Mouse (Mus musculus) neural tube, embryonic 12.5 days (tissue): ENCODE measurements around the gene Tchh. TPM values are rescaled to one million over a fixed set of nuclear protein-coding genes. Genes with fewer than 3 reads are reported as not detected.
A peak's percentile ranks its signal among the peaks of the same experiment; 100 is the strongest.
"Not testable (repeated sequence)": the region's sequence is repeated elsewhere in the genome, so short reads cannot be mapped to it uniquely, and the experiment has no call there.

Experiments used
- ATAC-seq: fragments of 200-750 bp; cut with Nextera tagmentation; 2 replicates; pipeline ENCODE4 v1.8.0; 2017; ENCODE audit warnings: low read depth, mild to moderate bottlenecking, moderate TSS enrichment, moderate library complexity; ENCODE audit not compliant: low FRiP score
- H3K27ac ChIP-seq: fragments of 300-500 bp; sonication (generic); 2 replicates; pipeline ENCODE4 v1.5.1; 2016
- H3K27me3 ChIP-seq: fragments of 300-500 bp; sonication (generic); replicated peaks from 2 replicates; pipeline ENCODE4 v1.6.1; 2016; ENCODE audit warnings: mild to moderate bottlenecking
- H3K36me3 ChIP-seq: fragments of 300-500 bp; sonication (generic); 2 replicates; pipeline ENCODE4 v1.6.1; 2016; ENCODE audit warnings: mild to moderate bottlenecking
- H3K4me1 ChIP-seq: fragments of 300-500 bp; sonication (generic); 2 replicates; pipeline ENCODE4 v1.6.1; 2016
- H3K4me2 ChIP-seq: fragments of 300-500 bp; sonication (generic); replicated peaks from 2 replicates; pipeline ENCODE4 v1.6.1; 2016; ENCODE audit warnings: mild to moderate bottlenecking
- H3K4me3 ChIP-seq: fragments of 300-500 bp; sonication (generic); 2 replicates; pipeline ENCODE4 v1.5.1; 2016
- H3K9ac ChIP-seq: fragments of 300-500 bp; sonication (generic); 2 replicates; pipeline ENCODE4 v1.6.1; 2016; ENCODE audit warnings: mild to moderate bottlenecking
- H3K9me3 ChIP-seq: fragments of 300-500 bp; sonication (generic); 2 replicates; pipeline ENCODE4 v1.6.1; 2016; ENCODE audit warnings: mild to moderate bottlenecking
- WGBS: fragments of 180-500 bp; shearing (Covaris S2); methylation state at CpG from one replicate; pipeline ENCODE4 v1.1.7; 2016; 5-methylcytosine and 5-hydroxymethylcytosine counted together
- polyA plus RNA-seq: library from polyadenylated mRNA; unstranded; fragments of >200 nt; fragmentation: Nextera tagmentation; extraction: Ambion mirVana; gene quantifications from 2 replicates; pipeline ENCODE4 v1.2.1, GENCODE M21; 2016

Gene Tchh
- polyA plus RNA-seq = 1.6 and 1.9 TPM in 2 replicates

DNA sequence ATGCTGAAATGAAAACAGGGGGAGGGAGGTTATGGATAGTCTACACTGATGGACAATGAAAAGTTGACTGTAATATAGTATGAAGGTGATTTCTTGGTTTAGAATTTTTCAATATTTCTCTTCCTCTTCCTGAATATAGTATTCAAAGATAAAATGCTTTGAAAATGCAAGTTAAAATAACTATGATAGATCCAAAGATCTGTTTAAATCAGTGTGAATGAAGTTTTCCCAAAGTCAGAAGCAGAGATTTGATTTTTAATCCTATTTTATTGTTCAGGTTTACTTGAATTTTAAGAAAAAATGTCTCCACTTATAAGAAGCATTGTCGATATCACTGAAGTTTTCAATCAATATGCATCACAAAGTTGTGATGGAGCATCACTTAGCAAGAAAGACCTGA lies at the start of gene Tchh:
Gene Tchh, plus strand, starts transcription at position 301 of the 400 bp plus-strand sequence.
- H3K27me3 ChIP-seq = peaks cover 30% of the 10 kb centered on the region
- WGBS = 93% methylated on average over 1 of the region's 1 CpGs
- H3K4me2 ChIP-seq = peak within 1 kb of the TSS; percentile 90
- no peak within 1 kb of the TSS for H3K9ac ChIP-seq
- H3K27ac ChIP-seq = no peak within 1 kb of the TSS
- peaks cover 11% of the 10 kb centered on the region for H3K4me1 ChIP-seq
- no peak within 1 kb of the TSS for H3K4me3 ChIP-seq
- no peaks in the 10 kb centered on the region for H3K36me3 ChIP-seq
- no peaks in the 10 kb centered on the region for H3K9me3 ChIP-seq
- no peak for ATAC-seq

DNA sequence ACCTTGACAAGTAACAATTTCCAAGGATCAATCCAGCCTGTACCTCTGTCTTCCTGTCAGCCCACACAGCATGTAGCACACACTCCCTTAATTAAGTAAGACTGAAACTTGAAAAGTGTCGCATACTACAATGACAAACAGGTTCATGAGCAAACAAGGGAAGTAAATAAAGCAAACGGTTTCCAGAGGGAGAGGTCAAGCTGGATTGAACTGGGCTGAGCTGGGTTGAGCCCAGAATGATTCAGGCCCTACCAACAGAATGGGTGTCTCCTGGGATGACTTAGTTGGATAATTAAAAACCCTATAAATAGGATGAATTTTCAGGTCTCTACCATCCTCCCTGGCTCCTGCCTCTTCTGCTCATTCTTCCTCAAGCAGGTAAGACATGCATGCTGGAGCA lies 48.8 kb upstream of the Tchh start, which contains the start of gene Rptn:
Gene Rptn, plus strand, starts transcription at position 334 of the 400 bp plus-strand sequence.
- Histone ChIP-seq H3K36me3 (no peaks in the 10 kb centered on the region), H3K4me3 (no peak within 1 kb of the TSS), H3K4me1 (no peaks in the 10 kb centered on the region), H3K27ac (no peak within 1 kb of the TSS), H3K4me2 (no peak within 1 kb of the TSS), H3K9me3 (no peaks in the 10 kb centered on the region), H3K9ac (no peak within 1 kb of the TSS), H3K27me3 (no peaks in the 10 kb centered on the region)
- no peak for ATAC-seq
- WGBS = 78% methylated on average over 2 of the region's 2 CpGs

DNA sequence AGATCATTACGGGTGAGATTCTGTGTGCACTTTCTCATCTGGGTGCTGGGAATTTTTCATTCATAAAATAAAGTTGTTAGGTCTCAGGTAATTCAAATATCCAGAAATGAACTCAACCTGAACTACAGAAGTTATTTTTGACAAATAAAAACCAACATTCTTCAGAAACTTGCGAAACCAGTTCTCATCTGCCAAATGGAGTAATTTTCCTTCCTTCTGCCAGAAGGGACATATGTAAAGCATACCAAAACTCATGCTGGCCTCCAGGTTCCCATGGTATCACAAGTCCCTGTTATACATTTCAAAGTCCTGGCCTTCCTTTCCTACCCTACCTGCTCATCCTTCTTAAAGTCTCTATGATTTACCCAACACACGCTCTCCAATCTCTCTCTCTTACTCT lies 38.2 kb upstream of the Tchh start:
- H3K27me3 ChIP-seq = no peaks in the 10 kb centered on the region
- no peak overlapping the region for H3K27ac ChIP-seq
- no peak overlapping the region for H3K4me2 ChIP-seq
- H3K36me3 ChIP-seq = no peaks in the 10 kb centered on the region
- H3K9ac ChIP-seq = no peak overlapping the region
- no peak for ATAC-seq
- H3K4me3 ChIP-seq = no peak overlapping the region
- WGBS = 93% methylated on average over 3 of the region's 3 CpGs
- H3K9me3 ChIP-seq = no peaks in the 10 kb centered on the region
- H3K4me1 ChIP-seq = no peaks in the 10 kb centered on the region

DNA sequence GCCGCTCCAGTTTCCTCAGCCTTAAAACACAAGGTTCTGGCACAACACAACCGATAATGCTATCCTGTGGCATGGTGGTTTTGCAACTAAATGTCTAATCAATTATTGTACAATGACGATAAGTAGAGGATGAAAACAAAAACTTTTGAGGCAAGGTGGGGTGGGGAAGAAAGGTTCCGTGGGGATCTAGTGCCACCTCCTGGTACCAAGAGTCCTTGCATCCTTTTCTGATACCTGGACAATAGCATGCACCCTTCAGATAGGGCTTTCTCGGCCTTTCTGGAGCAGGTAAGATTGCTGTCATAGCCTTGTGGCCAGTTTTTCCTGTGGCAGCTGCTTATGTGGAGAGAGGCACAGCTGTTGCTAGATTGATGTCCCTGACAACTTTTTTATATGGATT lies 35.1 kb upstream of the Tchh start:
- WGBS = 37% methylated on average over 5 of the region's 5 CpGs
- no peak for ATAC-seq
- no peaks in the 10 kb centered on the region for H3K27me3 ChIP-seq
- no peak overlapping the region for H3K4me2 ChIP-seq
- H3K36me3 ChIP-seq = no peaks in the 10 kb centered on the region
- H3K4me1 ChIP-seq = no peaks in the 10 kb centered on the region
- no peak overlapping the region for H3K27ac ChIP-seq
- no peak overlapping the region for H3K4me3 ChIP-seq
- H3K9me3 ChIP-seq = no peaks in the 10 kb centered on the region
- H3K9ac ChIP-seq = no peak overlapping the region

DNA sequence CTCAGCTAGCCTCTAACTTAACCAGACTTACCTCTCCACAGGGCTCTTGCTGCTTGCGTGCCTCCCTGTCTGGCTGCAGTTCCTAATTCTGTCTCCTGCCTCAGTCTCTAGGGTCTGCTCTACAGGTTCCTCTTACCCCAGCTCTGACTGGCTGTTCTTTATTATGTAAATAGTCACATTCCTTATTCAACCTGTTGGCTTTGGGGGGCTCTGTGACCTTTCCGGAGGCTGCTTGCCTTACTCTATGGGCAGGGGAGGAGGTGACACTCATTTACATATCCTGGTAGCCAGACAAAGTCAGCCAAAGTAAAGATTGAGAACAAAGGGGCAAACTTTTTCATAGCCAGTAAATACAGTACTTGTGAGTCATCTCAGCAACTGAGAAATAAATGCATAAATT lies 30.2 kb upstream of the Tchh start:
- H3K4me1 ChIP-seq = no peaks in the 10 kb centered on the region
- H3K4me2 ChIP-seq = no peak overlapping the region
- no peaks in the 10 kb centered on the region for H3K9me3 ChIP-seq
- no peak overlapping the region for H3K4me3 ChIP-seq
- H3K27ac ChIP-seq = no peak overlapping the region
- WGBS = 31% methylated on average over 2 of the region's 2 CpGs
- H3K36me3 ChIP-seq = no peaks in the 10 kb centered on the region
- no peak for ATAC-seq
- no peak overlapping the region for H3K9ac ChIP-seq
- H3K27me3 ChIP-seq = no peaks in the 10 kb centered on the region

DNA sequence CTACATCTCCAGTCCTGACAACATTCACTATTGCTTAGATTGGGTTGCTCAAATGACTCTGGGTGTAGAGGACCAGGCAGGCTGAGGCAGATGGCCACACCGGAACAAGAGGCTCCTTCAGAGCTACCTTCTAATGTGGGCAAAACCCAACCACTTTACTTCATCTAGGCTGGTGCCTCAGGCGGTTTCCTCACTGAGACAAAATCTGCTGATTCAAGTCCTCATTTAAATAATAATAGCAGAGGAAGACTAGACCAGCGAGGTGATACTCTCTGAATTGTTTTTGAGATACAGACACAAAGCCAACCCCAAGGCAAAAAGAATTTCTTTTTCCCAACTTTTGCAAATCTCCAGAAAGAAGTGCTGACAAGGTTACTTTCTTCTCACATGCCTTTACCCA lies 10.5 kb upstream of the Tchh start:
- no peaks in the 10 kb centered on the region for H3K9me3 ChIP-seq
- WGBS = 38% methylated on average over 3 of the region's 3 CpGs

DNA sequence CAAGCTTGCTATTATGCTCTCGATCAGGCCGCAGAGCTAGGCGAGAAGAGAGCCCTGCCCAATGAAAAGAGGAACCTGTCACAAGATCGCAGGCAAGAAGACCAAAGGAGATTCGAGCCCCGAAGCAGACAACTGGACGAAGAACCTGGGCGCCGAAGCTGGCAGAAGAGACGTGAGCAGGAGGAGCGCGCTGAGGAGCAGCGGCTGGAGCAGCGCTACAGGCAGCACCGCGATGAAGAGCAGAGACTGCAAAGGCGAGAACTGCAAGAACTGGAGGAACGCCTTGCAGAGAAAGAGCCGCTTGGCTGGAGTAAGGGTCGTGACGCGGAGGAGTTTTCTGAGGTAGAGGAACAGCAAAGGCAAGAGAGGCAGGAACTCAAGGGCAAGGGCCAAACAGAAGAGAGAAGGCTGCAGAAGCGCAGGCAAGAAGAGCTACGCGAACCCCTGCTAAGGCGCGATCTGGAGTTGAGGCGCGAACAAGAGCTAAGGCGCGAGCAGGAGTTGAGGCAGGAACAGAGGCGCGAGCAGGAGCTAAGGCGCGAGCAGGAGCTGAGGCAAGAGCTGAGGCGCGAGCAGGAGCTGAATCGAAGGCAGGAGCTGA lies 1.5 kb downstream of the Tchh start:
- no peaks in the 10 kb centered on the region for H3K9me3 ChIP-seq
- H3K4me3 ChIP-seq = peak overlapping the region; percentile 53
- H3K27ac ChIP-seq = no peak overlapping the region
- no peak for ATAC-seq
- H3K4me1 ChIP-seq = peaks cover 17% of the 10 kb centered on the region
- H3K4me2 ChIP-seq = peak overlapping the region; percentile 90
- under 1% methylated on average over 38 of the region's 38 CpGs for WGBS
- peaks cover 40% of the 10 kb centered on the region for H3K27me3 ChIP-seq
- peak overlapping the region; percentile 45 for H3K9ac ChIP-seq
- H3K36me3 ChIP-seq = no peaks in the 10 kb centered on the region

More for the DNA sequence above, 10.5 kb upstream of the Tchh start:
- Histone ChIP-seq H3K27me3 (no peaks in the 10 kb centered on the region), H3K4me3 (no peak overlapping the region), H3K4me1 (no peaks in the 10 kb centered on the region), H3K27ac (no peak overlapping the region), H3K36me3 (no peaks in the 10 kb centered on the region), H3K4me2 (no peak overlapping the region), H3K9ac (no peak overlapping the region)
- no peak for ATAC-seq

DNA sequence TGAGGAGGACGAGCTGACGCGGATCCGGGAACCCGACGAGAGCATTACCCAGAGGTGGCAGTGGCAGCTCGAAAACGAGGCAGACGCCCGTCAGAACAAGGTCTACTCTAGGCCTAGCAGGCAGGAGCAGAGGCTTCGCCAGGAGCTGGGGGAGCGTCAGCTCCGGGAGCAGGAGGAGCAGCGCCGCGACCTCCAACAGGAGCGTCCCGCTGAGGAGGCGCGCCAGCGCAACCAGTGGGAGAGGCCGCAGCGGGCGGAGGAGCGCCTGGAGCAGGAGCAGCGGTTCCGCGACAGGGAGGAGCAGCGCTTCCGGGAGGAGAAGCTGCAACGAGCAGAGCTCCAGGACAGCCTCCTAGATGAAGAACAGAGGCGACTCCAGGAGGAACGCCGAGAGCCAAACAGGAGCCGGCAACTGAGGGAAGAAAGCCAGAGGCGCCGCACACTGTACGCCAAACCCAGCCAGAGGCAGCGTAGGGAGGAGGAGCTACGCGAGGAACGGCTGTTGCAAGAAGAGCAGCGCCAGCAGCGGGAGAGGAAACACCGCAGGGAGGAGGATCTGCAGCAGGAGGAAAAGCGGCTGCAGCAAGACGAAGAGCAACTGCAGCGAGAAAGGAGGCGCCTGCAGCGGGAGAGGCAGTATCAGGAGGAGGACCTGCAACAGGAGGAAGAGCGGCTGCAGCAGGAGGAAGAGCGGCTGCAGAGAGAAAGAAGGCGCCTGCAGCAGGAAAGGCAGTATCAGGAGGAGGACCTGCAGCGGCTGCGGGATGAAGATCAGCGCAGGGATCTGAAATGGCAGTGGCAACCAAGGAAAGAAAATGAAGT lies 2.4 kb downstream of the Tchh start:
- peak overlapping the region; percentile 58 for H3K9ac ChIP-seq
- peaks cover 17% of the 10 kb centered on the region for H3K4me1 ChIP-seq
- under 1% methylated on average over 56 of the region's 56 CpGs for WGBS
- ATAC-seq = peak; percentile 82
- H3K27me3 ChIP-seq = peaks cover 40% of the 10 kb centered on the region
- no peak overlapping the region for H3K27ac ChIP-seq
- peak overlapping the region; percentile 53 for H3K4me3 ChIP-seq
- no peaks in the 10 kb centered on the region for H3K36me3 ChIP-seq
- peak overlapping the region; percentile 90 for H3K4me2 ChIP-seq
- H3K9me3 ChIP-seq = no peaks in the 10 kb centered on the region

DNA sequence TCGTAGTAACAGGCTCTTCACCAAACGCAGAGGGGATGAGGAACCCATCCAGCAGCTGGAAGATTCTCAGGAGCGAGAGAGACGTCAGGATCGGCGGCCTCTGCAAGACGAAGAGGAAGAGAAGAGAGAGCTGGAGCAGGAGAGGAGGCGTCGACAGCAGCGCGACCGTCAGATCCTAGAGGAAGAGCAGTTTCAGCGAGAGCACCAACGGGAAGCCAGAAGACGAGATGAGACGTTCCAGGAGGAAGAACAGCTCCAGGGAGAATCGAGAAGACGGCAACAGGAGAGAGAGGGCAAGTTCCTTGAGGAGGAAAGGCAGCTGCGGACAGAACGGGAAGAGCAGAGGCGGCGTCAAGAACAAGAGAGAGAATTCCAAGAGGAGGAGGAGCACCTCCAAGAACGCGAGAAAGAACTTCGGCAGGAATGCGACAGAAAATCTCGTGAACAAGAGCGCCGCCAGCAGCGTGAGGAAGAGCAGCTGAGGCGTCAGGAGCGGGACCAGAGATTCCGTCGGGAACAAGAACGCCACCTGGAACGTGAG lies 3.1 kb downstream of the Tchh start:
- under 1% methylated on average over 36 of the region's 36 CpGs for WGBS
- H3K27ac ChIP-seq = no peak overlapping the region

DNA sequence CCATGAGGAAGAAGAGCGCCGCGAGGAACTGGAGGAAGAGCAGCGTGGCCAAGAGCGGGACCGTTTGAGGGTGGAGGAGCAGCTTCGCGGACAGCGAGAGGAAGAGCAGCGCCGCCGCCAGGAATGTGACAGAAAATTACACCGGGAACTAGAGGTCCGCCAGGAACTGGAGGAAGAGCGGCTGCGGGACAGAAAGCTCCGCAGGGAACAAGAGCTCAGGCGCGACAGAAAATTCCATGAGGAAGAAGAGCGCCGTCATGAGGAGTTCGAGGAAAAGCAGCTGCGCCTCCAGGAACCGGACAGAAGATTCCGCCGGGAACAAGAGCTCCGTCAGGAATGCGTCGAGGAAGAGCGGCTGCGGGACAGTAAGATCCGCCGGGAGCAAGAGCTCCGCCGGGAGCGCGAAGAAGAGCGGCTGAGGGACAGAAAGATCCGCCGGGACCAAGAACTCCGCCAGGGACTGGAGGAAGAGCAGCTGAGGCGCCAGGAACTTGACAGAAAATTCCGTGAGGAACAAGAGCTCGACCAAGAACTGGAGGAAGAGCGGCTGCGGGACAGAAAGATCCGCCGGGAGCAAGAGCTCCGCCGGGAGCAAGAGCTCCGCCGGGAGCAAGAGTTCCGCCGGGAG lies 4.1 kb downstream of the Tchh start:
- Histone ChIP-seq H3K9me3 (no peaks in the 10 kb centered on the region), H3K4me3 (peak overlapping the region; percentile 53), H3K36me3 (no peaks in the 10 kb centered on the region), H3K4me2 (peak overlapping the region; percentile 90), H3K27me3 (peaks cover 32% of the 10 kb centered on the region), H3K4me1 (peaks cover 17% of the 10 kb centered on the region), H3K27ac (no peak overlapping the region), H3K9ac (peak overlapping the region; percentile 44)
- WGBS = 1% methylated on average over 54 of the region's 54 CpGs
- no peak for ATAC-seq

More for the DNA sequence above, 3.1 kb downstream of the Tchh start:
- H3K36me3 ChIP-seq = no peaks in the 10 kb centered on the region
- peak overlapping the region; percentile 58; the same call in 1 of the 2 replicates for H3K9ac ChIP-seq
- peaks cover 17% of the 10 kb centered on the region for H3K4me1 ChIP-seq
- peaks cover 40% of the 10 kb centered on the region for H3K27me3 ChIP-seq
- no peaks in the 10 kb centered on the region for H3K9me3 ChIP-seq
- H3K4me2 ChIP-seq = peak overlapping the region; percentile 90
- H3K4me3 ChIP-seq = peak overlapping the region; percentile 53
- 0 out of 2 replicates have a peak, but pooled peaks have one; percentile 12 for ATAC-seq

DNA sequence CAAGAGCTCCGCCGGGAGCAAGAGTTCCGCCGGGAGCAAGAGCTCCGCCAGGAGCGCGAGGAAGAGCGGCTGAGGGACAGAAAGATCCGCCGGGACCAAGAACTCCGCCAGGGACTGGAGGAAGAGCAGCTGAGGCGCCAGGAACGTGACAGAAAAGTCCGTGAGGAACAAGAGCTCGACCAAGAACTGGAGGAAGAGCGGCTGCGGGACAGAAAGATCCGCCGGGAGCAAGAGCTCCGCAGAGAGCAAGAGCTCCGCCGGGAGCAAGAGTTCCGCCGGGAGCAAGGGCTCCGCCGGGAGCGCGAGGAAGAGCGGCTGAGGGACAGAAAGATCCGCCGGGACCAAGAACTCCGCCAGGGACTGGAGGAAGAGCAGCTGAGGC lies 4.6 kb downstream of the Tchh start:
- peak overlapping the region; percentile 44 for H3K9ac ChIP-seq
- 1% methylated on average over 32 of the region's 32 CpGs for WGBS
- not testable (repeated sequence) for H3K27ac ChIP-seq, H3K36me3 ChIP-seq, ATAC-seq, H3K9me3 ChIP-seq
- peak overlapping the region; percentile 90 for H3K4me2 ChIP-seq
- peaks cover 30% of the 10 kb centered on the region for H3K27me3 ChIP-seq
- peak overlapping the region; percentile 53 for H3K4me3 ChIP-seq
- H3K4me1 ChIP-seq = peaks cover 17% of the 10 kb centered on the region
